Mouse (Mus musculus) urinary bladder, postnatal 14 days (tissue): ENCODE measurements around the gene Notch4.

Experiments
- DNase-seq: peaks from one replicate; pipeline ENCODE4 v3.0.0; 2021; ENCODE audit warnings: low spot score

Notch4 gene

DNA sequence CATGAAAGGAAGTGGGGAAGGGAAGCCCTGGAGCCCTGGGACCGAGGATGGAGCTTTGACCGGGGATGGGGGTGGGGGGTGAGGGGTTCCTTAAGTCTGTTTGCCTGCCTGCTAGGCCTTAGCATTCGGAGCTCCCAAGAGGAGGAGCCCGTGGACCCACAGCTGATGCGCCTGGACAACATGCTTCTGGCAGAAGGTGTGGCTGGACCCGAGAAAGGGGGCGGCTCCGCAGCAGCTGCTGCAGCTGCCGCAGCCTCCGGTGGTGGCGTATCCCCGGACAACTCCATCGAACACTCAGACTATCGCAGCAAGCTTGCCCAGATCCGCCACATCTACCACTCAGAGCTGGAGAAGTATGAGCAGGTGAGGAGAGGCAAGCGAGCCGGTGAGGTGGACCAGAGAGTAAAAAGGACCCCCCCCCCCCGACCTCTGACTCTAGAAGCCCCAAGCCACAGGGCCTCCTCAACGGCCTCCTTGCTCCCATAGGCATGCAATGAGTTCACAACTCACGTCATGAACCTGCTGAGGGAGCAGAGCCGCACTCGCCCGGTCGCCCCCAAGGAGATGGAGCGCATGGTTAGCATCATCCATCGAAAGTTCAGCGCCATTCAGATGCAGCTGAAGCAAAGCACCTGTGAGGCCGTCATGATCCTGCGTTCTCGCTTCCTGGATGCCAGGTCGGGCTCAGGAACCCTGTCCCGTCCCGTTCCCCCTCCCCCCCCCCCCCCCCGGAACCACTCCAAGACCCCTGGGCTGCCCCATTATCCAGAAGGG lies 29.9 kb downstream of the Notch4 start:
- no peak for DNase-seq

DNA sequence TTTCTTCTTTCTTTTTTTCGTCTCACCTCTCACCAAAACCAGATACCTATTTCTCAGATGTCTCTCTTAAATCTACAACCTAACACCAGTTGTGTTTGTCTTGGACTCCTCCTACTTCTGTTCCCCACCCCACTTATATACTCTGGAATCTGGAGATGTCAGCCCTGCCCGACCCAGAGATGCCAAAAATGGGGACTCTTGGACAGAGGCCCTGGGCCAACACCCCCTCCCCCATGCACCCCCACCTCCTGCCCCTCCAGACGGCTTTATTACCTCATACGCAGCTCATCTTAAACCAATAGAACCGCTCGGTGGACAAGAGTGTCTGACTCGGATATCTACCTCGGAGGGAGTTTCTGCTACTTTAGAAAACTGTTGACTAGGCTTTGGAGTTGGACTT lies 32.0 kb downstream of the Notch4 start:
- no peak for DNase-seq

DNA sequence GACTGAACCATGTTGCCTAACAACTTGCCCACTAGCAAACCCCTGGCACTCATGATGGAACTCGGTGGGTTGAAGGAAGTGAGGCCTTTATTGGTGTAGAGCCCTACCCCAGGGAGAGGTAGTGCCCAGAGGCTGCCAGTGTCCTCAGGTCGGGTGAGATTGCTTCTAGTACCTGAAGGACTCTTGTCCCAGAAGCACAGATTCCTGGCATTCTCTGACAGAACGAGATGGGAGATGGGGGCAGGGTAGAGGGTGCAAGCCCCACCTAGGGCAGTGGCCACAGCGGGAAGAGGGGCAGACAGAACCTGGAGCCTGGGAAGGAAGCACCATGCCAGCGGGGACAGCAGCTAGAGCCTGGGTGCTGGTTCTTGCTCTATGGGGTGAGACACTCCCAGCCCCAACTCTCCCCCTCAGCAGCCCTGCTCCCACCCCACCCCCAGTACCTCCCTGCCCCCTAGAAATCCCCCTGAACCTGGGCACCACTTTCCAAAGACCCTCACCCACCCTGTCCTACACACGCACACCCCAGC lies 33.6 kb downstream of the Notch4 start, which contains the start of gene Ager:
Gene Ager (plus strand): TSS at position 297 of the 530 bp plus-strand sequence.
- DNase-seq, result no peak

DNA sequence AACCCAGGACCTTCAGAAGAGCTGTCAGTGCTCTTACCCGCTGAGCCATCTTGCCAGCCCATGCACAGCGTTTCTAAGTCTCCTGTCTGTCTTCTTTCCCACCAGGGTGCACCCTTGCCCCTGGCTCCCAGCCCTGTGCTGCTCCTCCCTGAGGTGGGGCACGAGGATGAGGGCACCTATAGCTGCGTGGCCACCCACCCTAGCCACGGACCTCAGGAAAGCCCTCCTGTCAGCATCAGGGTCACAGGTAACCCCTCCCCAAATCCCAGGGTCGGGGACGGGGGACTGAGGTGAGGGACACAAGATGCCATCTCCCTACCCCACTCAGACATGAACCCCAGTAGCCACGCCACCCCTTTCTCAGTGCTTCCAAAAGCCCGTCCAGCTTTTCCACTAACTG lies 35.8 kb downstream of the Notch4 start:
- DNase-seq, result no peak

DNA sequence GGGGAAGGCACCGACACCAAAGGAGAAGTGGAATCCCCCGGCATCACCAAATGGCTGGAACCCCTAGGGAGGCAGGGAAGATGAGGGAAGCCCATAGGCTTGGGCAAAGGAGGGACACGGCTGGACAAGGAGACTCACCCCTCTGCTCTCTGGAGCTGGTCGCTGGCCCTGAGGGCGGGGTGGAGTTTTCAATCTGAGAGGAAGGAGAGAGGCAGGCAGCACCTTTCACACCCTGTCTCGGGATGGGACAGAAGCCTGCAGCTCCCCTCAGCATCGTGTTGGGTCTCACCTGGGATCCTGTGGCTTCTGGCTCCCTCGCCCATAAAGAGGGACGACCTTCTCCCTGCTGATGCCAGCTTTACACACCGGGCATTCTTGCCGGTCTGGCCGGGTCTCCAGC lies 37.7 kb downstream of the Notch4 start:
- no peak for DNase-seq

DNA sequence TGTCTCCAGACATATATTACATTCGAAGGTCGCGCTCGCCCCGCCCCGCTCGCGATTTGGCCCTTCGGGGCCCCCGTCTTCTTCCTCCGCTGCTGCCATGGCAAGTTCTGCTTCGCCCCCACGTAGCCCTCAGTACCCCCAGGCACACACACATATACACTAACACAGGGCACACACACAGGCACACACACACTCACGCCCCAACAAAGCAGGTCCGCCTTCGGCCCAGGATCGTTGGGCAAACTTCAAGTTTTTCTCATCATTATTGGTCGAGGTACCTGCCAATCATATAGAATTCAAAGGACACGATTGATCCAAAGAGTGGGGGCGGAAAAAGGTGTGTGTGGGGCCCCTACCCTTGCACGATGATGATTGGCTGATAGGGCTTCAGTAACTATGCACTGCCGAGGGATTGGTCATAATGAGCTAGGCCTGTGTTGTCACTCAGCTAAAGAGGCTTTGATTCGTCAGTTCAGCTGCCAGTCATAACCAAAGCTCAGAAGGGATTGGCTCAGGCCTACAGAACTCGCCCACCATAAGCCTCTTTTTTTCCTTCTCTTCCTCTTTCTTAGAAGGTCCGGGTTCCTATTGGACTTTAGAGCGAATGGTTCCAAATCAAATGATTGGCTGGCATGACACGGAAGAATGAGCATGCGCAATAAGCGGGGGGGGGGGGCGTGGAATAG lies 39.5 kb downstream of the Notch4 start, which contains the start of gene Rnf5:
Gene Rnf5 (minus strand): TSS at position 316 of the 686 bp plus-strand sequence.
- peak; percentile 100 for DNase-seq

DNA sequence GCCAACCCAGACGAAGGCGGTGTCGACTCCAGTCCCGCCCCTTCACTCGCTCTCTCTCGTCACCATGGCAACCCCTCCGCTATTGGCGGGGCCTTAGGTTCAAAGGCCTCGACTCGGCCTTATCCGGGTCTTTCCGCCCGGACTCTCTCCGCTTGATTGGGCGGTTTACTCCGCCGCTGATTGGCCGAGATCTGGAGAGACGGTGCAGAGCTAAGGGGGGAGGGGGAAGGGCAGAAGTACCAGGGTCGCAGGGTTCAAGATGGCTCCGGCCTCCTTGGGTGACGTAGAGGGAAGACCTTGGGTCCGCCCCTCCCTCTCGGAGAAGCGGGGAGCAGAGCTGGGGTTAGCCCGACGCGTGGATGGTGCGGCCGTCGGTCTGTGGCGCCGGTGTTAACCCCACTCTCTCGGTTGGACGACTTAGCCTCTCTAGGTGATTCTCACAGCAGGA lies 40.0 kb downstream of the Notch4 start, which contains the start of gene Agpat1:
Gene Agpat1 (plus strand): TSS at position 202 of the 448 bp plus-strand sequence.
- peak; percentile 99 for DNase-seq

DNA sequence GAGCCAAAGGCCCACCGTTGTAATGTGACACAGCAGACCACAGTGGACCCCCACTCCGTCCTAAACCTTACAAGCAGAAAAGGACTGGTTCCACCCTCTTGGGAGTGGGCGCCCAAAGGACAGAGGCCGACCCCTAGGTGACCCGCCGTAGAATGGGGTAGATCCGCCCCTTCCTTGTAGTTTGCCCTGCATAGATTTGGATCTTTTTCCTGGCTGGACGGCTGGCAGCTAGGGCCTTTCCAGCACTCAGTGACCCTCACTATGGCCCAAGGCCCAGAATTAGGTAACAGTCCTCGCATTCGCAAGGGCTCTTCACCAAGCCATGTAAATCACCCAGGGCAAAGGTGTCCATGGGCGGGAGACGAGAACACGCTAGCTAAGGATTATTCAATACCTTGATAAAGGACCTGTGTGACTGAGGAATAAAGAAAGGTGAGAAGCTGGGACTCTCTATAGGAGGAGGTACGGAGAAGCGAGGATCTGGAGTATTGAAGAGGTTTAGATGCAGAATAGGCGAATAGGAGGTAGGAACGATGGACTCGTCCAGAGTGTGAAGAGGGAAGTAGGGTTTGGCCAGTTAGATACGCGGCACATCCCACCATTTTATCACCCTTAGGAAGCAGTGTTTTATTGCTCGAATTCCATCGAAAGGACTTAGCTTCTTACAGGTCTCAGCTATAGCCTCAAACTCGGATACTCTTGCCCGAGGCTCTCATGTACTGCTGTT lies 40.6 kb downstream of the Notch4 start:
- peak; percentile 59 for DNase-seq

DNA sequence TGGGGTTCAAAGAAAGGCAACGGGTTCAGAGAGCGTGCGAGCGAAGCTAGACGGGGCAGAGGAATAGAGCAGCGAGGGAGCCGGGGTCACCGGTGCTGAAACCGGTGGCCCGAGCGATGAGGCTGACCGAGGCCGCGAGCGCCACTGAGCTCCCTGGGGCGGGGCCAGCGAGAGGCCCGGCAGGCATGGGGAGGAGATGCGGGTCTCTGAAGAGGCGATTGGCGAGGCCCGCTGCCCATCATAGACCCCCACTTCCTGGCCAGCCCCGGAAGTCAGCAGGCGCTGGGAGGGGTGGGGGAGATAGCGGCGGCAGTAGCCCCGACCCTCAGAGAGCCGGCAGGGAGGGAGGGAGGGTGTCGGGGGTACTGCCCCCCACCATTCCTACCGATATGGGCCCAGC lies 41.5 kb downstream of the Notch4 start:
- DNase-seq, result peak; percentile 98

DNA sequence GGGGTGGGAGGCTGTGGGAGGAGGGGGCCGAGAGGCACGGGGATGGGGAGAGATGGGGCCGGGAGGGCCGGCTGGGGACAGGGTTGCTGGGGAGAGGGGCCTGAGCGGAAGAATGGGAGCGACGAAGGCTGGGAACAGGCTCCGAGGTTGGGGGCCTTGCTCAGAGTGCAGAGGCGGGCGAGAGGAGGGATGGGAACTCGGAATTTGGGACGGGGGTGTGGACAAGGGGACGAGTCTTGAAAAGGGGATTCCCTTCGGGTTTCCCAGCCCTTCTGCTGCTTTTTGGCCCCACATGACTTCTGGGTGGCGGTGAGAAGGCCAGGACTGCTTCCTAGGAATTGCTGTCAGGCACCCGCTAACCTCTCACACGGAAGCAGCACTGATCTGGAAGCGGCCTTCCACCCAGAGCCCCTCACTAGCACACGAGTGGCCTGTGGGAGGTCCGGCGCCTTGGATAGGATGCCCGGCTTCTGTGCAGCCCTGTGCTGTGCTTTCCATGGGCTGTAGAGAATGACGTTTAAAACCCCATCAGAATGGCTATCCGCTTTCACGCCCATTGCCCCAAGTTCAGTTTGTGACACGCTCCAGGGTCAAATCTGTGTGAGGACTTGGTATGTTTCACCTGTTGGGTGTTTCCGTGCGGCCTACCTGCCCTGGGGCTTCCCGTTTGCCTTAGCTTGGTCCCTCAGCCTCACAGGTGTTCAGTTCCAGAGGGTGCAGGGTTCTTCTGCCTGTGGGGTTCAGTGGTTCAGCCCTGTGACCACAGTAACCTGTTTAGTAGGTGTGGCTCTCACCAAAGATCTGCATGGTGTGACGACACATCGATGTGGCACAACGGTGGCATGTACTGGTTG lies 42.3 kb downstream of the Notch4 start:
- DNase-seq, result no peak

DNA sequence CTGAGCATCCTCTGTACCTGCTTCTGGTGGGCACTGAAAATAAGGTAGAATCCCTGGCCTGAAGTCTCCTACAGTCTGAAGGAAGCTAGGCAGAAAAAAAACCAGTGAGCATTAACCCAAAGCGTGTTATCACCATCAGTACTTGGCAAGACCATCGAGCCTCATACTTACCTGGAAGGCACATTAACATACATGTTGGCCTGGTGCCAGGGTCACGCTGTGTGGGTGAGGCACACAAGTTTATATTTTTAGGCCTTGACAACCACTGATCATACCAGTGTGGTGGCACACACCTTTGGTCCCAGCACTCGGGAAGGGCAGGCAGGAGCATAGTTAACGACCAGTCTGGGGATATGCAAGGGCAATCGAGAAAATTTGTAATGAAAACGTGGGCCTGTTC lies 43.9 kb downstream of the Notch4 start:
- peak; percentile 73 for DNase-seq

DNA sequence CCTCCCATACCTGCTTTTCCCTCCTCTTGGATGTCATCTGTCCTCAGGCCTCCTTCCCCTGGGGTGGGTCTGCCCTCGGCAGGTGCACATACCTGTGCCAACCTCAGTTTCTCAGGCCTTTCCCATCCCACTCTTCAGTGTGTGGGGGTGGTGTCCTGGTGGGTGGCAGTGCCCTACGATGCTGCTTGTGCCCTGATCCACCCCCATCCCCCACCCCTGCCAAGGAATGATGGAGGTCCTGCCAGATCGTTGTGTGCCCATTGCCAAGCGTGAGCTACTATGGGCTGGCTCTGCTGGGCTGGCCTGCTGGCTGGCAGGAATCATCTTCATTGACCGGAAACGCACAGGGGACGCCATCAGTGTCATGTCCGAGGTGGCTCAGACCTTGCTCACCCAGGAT lies 47.0 kb downstream of the Notch4 start:
- DNase-seq, result no peak

DNA sequence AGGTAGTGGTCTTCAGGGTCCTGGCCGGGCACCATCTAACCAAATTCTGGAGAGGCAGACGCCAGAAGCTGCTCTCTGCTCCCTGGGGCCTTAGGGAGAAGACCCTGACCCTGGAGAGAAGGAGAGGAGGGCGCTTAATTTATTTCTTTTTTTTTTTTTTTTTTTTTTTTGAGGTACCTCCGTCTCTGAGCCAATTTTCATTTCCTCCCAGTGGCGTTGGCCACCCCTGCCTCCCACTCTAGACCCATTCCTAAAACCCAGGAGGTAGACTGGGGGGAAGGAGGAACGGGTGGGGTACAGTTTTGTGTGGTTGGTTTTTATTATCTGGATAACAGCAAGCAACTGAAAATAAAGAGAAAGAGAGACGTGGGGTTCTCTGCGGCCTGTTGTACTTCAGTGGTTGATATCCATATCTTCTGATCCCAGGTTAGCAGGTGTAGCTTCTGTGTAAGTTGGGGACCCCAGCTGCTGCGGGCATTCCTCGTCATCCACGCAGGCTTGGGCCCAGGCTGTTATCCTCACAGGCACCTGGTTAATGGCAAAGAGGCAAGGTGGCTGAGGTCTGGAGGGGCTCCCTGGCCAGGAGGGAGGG lies 49.1 kb downstream of the Notch4 start:
- DNase-seq, result no peak

DNA sequence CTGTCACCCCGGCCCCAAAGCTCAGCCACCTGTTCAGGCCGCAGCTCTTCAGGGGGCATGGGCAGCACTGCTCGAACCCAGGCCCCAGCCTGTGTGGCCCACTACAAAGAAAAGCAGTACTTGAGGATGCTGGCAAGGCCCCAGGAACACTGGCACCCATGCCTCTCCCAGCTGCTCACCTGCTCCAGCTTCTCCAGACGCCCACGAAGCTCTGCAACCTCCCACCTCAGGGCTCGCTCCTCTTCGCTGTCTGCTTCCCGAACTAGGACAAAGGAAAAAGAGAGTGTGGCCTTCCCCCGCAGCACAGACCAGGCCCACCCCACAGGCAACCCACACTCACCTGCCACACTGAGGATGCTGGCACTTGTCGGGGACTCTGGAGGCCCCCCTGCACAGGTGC lies 49.8 kb downstream of the Notch4 start:
- no peak for DNase-seq

DNA sequence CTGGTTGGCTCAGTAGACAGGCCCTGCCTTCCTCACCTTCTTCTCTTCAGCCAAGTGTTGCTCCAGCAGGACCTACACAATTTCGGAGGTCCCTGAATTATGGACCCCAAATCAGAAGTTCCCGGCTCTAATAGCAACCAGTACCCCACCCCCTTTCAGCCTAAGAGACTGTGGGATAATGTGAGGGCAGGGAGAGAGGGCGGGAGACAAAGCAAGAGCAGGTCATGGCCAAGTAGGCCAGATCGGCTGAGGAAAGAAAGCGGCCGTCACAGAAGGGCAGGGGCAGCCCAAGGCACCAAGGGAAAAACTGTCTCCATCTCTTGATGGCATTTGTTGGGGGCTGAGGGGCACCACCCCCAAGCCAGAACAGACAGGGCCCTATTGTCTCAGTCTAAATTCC lies 51.8 kb downstream of the Notch4 start, which contains the start of gene Egfl8:
Gene Egfl8 (minus strand): TSS at position 101 of the 400 bp plus-strand sequence.
- no peak for DNase-seq

DNA sequence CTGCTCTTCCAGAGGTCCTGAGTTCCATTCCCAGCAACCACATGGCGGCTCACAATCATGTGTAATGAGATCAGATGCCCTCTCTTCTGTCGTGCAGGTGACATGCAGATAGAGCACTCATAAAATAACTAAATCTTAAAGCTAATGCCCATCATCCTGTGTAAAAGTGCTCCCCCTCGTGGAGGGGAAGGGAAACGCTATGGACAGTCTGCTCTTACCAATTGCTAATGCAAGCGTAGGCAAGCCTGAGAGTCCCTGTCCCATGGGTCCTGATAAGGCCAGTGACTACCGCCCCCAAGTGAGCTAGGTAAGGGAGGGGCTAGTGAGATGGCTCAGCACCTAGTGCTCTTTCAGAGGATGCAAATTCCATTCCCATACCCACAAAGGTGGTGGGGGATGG lies 54.9 kb downstream of the Notch4 start:
- DNase-seq, result peak; percentile 79

DNA sequence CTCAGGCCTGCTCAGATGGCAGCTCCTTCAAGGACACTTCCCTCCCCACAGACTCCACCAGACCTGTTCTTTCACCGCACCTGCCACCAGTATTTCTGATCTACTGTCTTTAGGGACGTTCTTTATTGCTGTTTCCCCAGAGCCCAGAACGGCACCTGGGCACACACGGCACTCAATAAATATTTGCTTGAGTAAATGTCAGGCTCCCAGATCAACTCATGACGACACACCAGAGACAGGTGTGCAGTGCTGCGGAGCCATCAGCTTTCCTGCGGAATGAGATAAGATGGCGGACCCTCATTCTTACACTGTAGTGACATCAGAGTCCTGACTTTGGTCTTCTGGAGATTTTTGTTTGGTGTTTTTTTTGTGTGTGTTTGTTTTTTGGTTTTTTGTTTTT lies 56.9 kb downstream of the Notch4 start:
- no peak for DNase-seq

DNA sequence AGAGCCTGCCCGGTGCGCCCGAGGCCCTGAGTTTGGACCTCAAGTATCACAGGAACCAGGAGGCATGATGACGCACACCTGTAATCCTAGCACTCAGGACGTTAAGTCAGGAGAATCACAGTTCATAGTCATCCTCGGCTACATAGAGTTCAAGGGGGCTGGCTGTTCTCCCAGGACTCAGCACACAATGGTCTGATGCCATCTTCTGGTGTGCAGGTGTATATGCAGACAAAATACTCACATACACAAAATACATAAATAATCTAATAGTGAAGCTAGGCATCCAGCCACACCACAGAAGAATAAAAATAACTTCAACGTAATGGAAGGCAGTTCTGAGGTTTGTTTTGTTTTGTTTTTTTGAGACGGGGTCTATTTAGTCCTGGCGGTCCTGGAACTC lies 59.1 kb downstream of the Notch4 start:
- DNase-seq, result no peak

DNA sequence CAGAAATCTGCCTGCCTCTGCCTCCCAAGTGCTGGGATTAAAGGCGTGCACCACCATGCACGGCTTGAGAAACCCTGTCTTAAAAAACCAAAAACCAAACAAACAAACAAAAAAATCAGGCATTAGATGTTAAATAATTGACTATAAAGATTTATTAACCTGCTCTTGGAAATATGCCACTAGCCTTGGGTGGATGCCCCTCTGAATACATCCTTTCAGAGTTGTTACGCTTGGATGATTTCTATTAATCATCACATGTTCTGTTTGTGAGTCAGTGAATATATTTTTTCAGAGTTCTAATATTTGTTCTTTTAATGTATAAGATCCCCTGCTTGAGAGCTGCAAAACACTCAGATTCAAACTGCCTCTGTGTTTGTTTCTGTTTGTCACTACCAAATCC lies 60.9 kb downstream of the Notch4 start:
- DNase-seq, result no peak

DNA sequence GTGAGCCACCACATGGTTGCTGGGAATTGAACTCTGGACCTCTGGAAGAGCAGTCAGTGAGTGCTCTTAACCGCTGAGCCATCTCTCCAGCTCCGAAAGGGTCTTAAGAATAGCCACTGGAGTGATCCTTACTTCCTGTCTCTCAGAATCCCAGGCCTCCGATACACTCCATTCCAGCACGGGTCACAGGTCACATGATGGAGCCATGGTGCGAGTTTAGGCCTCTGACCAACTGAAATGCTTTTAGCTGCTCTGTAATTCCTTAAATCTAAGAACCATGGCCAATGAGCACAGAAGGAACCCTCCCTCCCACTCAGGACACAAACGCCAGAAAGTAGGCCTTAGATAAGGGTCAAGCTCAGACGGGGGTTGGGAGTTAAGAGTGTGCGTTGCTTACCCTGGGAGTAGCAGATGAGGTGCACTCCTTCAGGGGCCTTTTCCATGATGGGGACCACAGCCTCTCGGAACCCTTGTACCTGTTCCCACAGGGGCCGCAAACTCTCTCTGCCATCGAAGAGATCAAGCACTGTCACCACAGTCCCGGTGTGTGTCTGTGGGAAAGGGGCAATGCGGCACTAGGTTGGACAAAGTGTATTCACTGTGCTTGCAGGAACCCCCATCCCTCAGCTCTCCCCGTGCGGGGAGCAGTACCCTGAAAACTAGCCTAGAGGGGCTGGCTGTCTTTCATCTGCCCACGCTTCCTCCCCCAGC lies 62.1 kb downstream of the Notch4 start:
- no peak for DNase-seq
